Mouse (Mus musculus): ENCODE data around the gene Camsap3. TPM values are rescaled to one million over a fixed set of nuclear protein-coding genes. Genes with fewer than 3 reads are reported as not detected.

Gene Camsap3
- total and polyA plus RNA-seq, 3 experiments = 0.36 to 0.51 TPM; not detected in 1

DNA sequence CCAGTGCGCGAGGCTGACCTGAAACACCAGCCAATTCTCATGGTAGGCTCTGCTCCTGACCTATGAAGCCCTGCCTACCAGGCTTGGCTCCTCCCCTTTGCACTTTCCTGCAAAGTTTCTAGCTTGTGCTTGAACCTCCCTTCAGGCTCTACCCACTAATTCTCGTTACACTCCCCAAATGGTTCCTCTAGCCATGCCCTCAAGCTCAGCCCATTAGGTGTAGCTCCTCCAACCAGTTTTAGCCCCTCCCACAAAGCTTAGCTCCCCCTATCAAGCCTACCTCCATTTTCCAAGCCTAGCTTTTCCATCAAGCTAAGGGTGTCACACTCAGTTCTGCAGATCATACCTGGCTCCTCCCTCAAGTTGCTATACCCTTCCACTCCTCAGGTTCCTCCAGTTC is 11.0 kb downstream of the Camsap3 start:
- no peak overlapping the region for H3K4me2 ChIP-seq (ENCODE audit: insufficient read depth, low read depth, poor library complexity, severe bottlenecking)
- H3K27ac ChIP-seq (ENCODE audit: insufficient read depth, low read depth) = no peak overlapping the region
- H3K4me3 ChIP-seq (replicated peaks in 1 of 3; ENCODE audit: low read depth in 2 of 3, low read length in 2 of 3, poor library complexity in 1 of 3) = no peak overlapping the region
- H3K27me3 ChIP-seq (replicated peaks) = peaks cover 2% of the 10 kb centered on the region
- H3K4me1 ChIP-seq (ENCODE audit: control insufficient read depth in 1 of 2, insufficient read depth in 2 of 2) = peaks cover 13 to 16% of the 10 kb centered on the region in 2 experiments
- in situ Hi-C loops (cut with MboI; ENCODE audit: low pct_ligation_motif_present, low pct_unique_long_range_greater_than_20kb, low sequenced_read_pairs) = no loop called here
- H3K9me3 ChIP-seq (replicated peaks; ENCODE audit: low read length) = no peaks in the 10 kb centered on the region
- DNase-seq (ENCODE audit: extremely low read depth) = no peak
- TF ChIP-seq KAT2A (IDR thresholded peaks at IDR 0.05; ENCODE audit: insufficient replicate concordance, low read length) (no peak), ZC3H11A (IDR thresholded peaks at IDR 0.05; ENCODE audit: low read depth, low read length) (no peak), BHLHE40 (IDR thresholded peaks at IDR 0.05; ENCODE audit: low read depth, low read length) (no peak), UBTF (IDR thresholded peaks at IDR 0.05; ENCODE audit: low read depth, low read length) (no peak), POLR2AphosphoS2 (IDR thresholded peaks at IDR 0.05; ENCODE audit: low read depth, low read length) (no peak), HCFC1 (IDR thresholded peaks at IDR 0.05; ENCODE audit: low read depth, low read length) (no peak), E2F4 (IDR thresholded peaks at IDR 0.05; ENCODE audit: insufficient replicate concordance, low read depth, low read length) (no peak), GABPA (IDR thresholded peaks at IDR 0.05; ENCODE audit: insufficient replicate concordance, low read depth, low read length) (no peak), MYC (IDR thresholded peaks at IDR 0.05; ENCODE audit: low read depth, low read length) (no peak), POLR2A (IDR thresholded peaks at IDR 0.05; ENCODE audit: low read depth, low read length) (no peak), MEF2A (IDR thresholded peaks at IDR 0.05; ENCODE audit: borderline replicate concordance, low read depth, low read length) (no peak), IRF4 (IDR thresholded peaks at IDR 0.05; ENCODE audit: low read depth, low read length) (no peak), NRF1 (IDR thresholded peaks at IDR 0.05; ENCODE audit: low read depth, low read length) (no peak), USF1 (IDR thresholded peaks at IDR 0.05; ENCODE audit: low read depth, low read length) (no peak), ETS1 (conservative IDR thresholded peaks at IDR 0.05; ENCODE audit: low read depth, low read length) (no peak), ZNF384 (IDR thresholded peaks at IDR 0.05; ENCODE audit: low read depth, low read length) (no peak), MXI1 (IDR thresholded peaks at IDR 0.05; ENCODE audit: low read depth, low read length) (no peak), ELF1 (IDR thresholded peaks at IDR 0.05; ENCODE audit: low read depth, low read length) (no peak)
- no peaks in the 10 kb centered on the region for H3K79me2 ChIP-seq (replicated peaks; ENCODE audit: control insufficient read depth, extremely low read depth, insufficient read depth, poor library complexity, severe bottlenecking)
- no peaks in the 10 kb centered on the region for H3K36me3 ChIP-seq (replicated peaks in 1 of 2; ENCODE audit: control insufficient read depth in 1 of 2, insufficient read depth in 1 of 2, low read length in 1 of 2)
- dilution Hi-C loops (cut with MboI; ENCODE audit: extremely low pct_ligation_motif_present, extremely low pct_unique_long_range_greater_than_20kb, low sequenced_read_pairs) = no loop called here
- no peak overlapping the region for H3K9ac ChIP-seq (ENCODE audit: insufficient read depth, low read depth)

DNA sequence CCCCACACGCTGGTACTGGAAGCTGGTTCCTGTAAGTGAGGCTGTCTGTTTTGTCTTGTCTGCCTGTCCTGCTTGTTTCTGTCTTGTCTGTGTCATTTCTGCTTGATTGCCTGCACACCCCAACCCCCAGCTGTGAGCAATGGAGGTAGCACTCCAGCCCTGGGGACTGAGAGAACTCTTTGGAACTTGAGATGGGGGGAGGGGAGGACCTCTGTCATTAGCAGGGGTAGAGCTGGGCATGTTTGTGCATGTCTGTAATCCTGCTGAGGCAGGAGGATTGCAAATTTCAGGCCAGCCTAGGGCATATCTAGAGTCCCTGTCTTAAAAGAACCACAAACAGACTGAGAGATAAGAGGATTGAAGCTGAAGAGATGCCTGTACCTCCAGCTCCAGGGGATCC is 12.1 kb downstream of the Camsap3 start:
- Histone ChIP-seq H3K36me3 (replicated peaks in 1 of 2; ENCODE audit: control insufficient read depth in 1 of 2, insufficient read depth in 1 of 2, low read length in 1 of 2) (no peaks in the 10 kb centered on the region), H3K4me2 (ENCODE audit: insufficient read depth, low read depth, poor library complexity, severe bottlenecking) (0 out of 2 replicates have a peak overlapping the region, but pooled peaks have one; percentile 5), H3K27ac (ENCODE audit: insufficient read depth, low read depth) (no peak overlapping the region), H3K79me2 (replicated peaks; ENCODE audit: control insufficient read depth, extremely low read depth, insufficient read depth, poor library complexity, severe bottlenecking) (no peaks in the 10 kb centered on the region), H3K27me3 (replicated peaks) (peaks cover 2% of the 10 kb centered on the region), H3K4me3 (replicated peaks in 1 of 3; ENCODE audit: low read depth in 2 of 3, low read length in 2 of 3, poor library complexity in 1 of 3) (no peak overlapping the region), H3K9me3 (replicated peaks; ENCODE audit: low read length) (no peaks in the 10 kb centered on the region), H3K9ac (ENCODE audit: insufficient read depth, low read depth) (no peak overlapping the region), H3K4me1 (ENCODE audit: control insufficient read depth in 1 of 2, insufficient read depth in 2 of 2) (peaks cover 16% of the 10 kb centered on the region in 2 experiments)
- dilution Hi-C loops (cut with MboI; ENCODE audit: extremely low pct_ligation_motif_present, extremely low pct_unique_long_range_greater_than_20kb, low sequenced_read_pairs) (no loop called here), in situ Hi-C loops (cut with MboI; ENCODE audit: low pct_ligation_motif_present, low pct_unique_long_range_greater_than_20kb, low sequenced_read_pairs) (no loop called here)
- TF ChIP-seq TBP (conservative IDR thresholded peaks at IDR 0.05; ENCODE audit: low read depth, low read length) (no peak), CHD2 (IDR thresholded peaks at IDR 0.05; ENCODE audit: low read length) (peak; percentile 43; the same call in 1 of the 2 replicates)
- DNase-seq (ENCODE audit: extremely low read depth) = peak; percentile 51
